Mouse (Mus musculus) G1E (cell line): ENCODE measurements around the gene Smg7. TPM values are rescaled to one million over a fixed set of nuclear protein-coding genes. Genes with fewer than 3 reads are reported as not detected.

Experiments used
- ATAC-seq: 2 replicates; pipeline ENCODE4 v1.8.0; 2016; ENCODE audit warnings: mild to moderate bottlenecking; ENCODE audit not compliant: insufficient number of reproducible peaks, poor library complexity, low FRiP score, severe bottlenecking; ENCODE audit errors: extremely low read depth
- DNase-seq: peaks from one replicate; pipeline ENCODE4 v3.0.0; 2012; ENCODE audit warnings: low spot score
- H3K27me3 ChIP-seq: 2 replicates; pipeline ENCODE4 v1.6.1; 2012; ENCODE audit warnings: mild to moderate bottlenecking, low read length, inconsistent platforms; ENCODE audit not compliant: insufficient read depth
- H3K36me3 ChIP-seq: replicated peaks from 2 replicates; pipeline ENCODE3; 2012; ENCODE audit warnings: mild to moderate bottlenecking, inconsistent platforms
- H3K4me1 ChIP-seq: 2 replicates; pipeline ENCODE4 v1.6.1; 2012; ENCODE audit warnings: low read depth, low read length, inconsistent platforms, mixed read lengths; ENCODE audit not compliant: insufficient read depth
- H3K4me3 ChIP-seq: 2 replicates; pipeline ENCODE4 v1.5.1; 2012; ENCODE audit warnings: low read depth, mild to moderate bottlenecking, inconsistent platforms, low read length, moderate library complexity, mixed read lengths
- H3K9me3 ChIP-seq: replicated peaks from 2 replicates; pipeline ENCODE4 v1.6.1; 2012; ENCODE audit warnings: inconsistent platforms
- CTCF ChIP-seq: IDR thresholded peaks from 2 replicates; pipeline ENCODE4 v1.5.1; 2012; ENCODE audit warnings: low read depth, low read length, inconsistent platforms, mixed read lengths
- GATA1 ChIP-seq: IDR thresholded peaks from 2 replicates; pipeline ENCODE4 v1.6.1; 2012; ENCODE audit warnings: borderline replicate concordance, low read length, inconsistent platforms, mixed read lengths
- GATA2 ChIP-seq: IDR thresholded peaks from 2 replicates; pipeline ENCODE4 v1.6.1; 2012; ENCODE audit warnings: low read depth, low read length, inconsistent platforms, borderline replicate concordance
- POLR2AphosphoS5 ChIP-seq: IDR thresholded peaks from 2 replicates; pipeline ENCODE4 v1.6.1; 2012; ENCODE audit warnings: low read depth, low read length, inconsistent platforms; ENCODE audit not compliant: insufficient replicate concordance
- TAL1 ChIP-seq: conservative IDR thresholded peaks from 2 replicates; pipeline ENCODE4 v1.6.1; 2012; ENCODE audit warnings: low read depth, low read length, inconsistent platforms, mixed read lengths
- polyA plus RNA-seq: library from polyadenylated mRNA; stranded (reverse); fragments of >175 nt; gene quantifications from 2 replicates; pipeline ENCODE4 v1.2.3, GENCODE M21; 2012
- total RNA-seq, 2 experiments: library from RNA; stranded (forward) in 1 of 2; stranded (reverse) in 1 of 2; fragments of 200-1000 nt in 1 of 2; fragments of >200 nt in 1 of 2; fragmentation: Nextera tagmentation in 1 of 2; gene quantifications; 2 replicates each; pipeline ENCODE4 v1.2.3; 2014 to 2017

Smg7 gene
- total and polyA plus RNA-seq, 3 experiments = 14.2 to 156 (median 36.1) TPM

DNA sequence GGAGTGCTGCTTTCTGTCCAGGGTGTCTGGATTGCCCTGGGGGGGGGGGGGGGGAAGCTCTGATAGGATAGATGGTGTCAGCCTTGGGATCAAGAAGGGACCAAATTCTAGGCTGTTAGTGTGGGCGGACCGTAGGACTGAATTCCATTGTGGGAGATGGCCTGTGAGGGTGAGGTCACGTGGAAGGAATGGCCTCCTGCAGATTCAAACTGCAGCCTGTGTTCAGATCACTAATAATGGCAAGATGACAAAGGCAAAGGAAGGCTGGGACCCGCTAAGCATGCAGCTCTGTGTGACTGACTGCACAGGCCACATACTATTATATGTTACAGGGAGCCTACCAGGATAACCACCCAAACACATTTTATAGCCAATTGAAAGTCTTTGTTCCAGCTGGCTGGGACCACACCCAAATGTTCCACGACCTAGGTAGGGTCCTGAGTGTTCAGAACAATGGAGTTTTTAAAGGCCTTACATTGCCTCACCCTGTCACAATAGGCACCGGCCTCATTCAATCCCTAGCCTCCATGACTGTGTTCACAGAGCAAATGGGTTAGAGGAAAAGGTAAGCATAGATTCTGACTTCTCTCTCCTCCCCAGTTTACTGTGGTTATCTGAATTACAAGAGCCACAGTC is 108.8 kb downstream of the Smg7 start:
- Histone ChIP-seq H3K27me3 (peaks cover 20% of the 10 kb centered on the region), H3K4me1 (peaks cover 2% of the 10 kb centered on the region; the same call in 1 of the 2 replicates), H3K4me3 (no peak overlapping the region), H3K36me3 (no peaks in the 10 kb centered on the region), H3K9me3 (peaks cover 2% of the 10 kb centered on the region; the same call in 1 of the 2 replicates)
- no peak for DNase-seq
- TF ChIP-seq POLR2AphosphoS5 (no peak), GATA2 (no peak), GATA1 (no peak), TAL1 (no peak), CTCF (no peak)
- ATAC-seq = no peak

GRCm38 (mm10) chr1:152792736-152793494 is 109.5 kb downstream of the Smg7 start:
- DNase-seq (no peak), ATAC-seq (no peak)
- H3K4me3 ChIP-seq = no peak overlapping the region
- peaks cover 23% of the 10 kb centered on the region for H3K27me3 ChIP-seq
- H3K36me3 ChIP-seq = no peaks in the 10 kb centered on the region
- no peaks in the 10 kb centered on the region for H3K4me1 ChIP-seq
- no peak for TF ChIP-seq POLR2AphosphoS5
- TF ChIP-seq TAL1 = no peak
- no peak for TF ChIP-seq GATA1
- no peak for TF ChIP-seq GATA2
- TF ChIP-seq CTCF = no peak
- H3K9me3 ChIP-seq = peaks cover 2% of the 10 kb centered on the region; the same call in 1 of the 2 replicates

GRCm38 (mm10) chr1:152791269-152791668 is 111.2 kb downstream of the Smg7 start:
- H3K4me1 ChIP-seq = no peaks in the 10 kb centered on the region
- TF ChIP-seq GATA2 (no peak), CTCF (no peak), GATA1 (no peak), TAL1 (no peak), POLR2AphosphoS5 (no peak)
- DNase-seq (no peak), ATAC-seq (no peak)
- no peaks in the 10 kb centered on the region for H3K36me3 ChIP-seq
- peaks cover 22% of the 10 kb centered on the region for H3K27me3 ChIP-seq
- no peak overlapping the region for H3K4me3 ChIP-seq
- peaks cover 2% of the 10 kb centered on the region; the same call in 1 of the 2 replicates for H3K9me3 ChIP-seq

- H3K27me3 ChIP-seq = peaks cover 23% of the 10 kb centered on the region
- no peak for TF ChIP-seq POLR2AphosphoS5
- no peak for TF ChIP-seq GATA1
- TF ChIP-seq GATA2 = no peak
- no peak for TF ChIP-seq TAL1
- no peak for TF ChIP-seq CTCF
- H3K9me3 ChIP-seq = peaks cover 2% of the 10 kb centered on the region; the same call in 1 of the 2 replicates
- no peak overlapping the region for H3K4me3 ChIP-seq
- no peaks in the 10 kb centered on the region for H3K36me3 ChIP-seq
- no peaks in the 10 kb centered on the region for H3K4me1 ChIP-seq
- DNase-seq = no peak
- ATAC-seq = no peak
Measured at GRCm38 (mm10) chr1:152790821-152791220, 111.6 kb downstream of the Smg7 start.

GRCm38 (mm10) chr1:152790254-152790653 is 112.2 kb downstream of the Smg7 start:
- Histone ChIP-seq H3K9me3 (peaks cover 2% of the 10 kb centered on the region; the same call in 1 of the 2 replicates), H3K36me3 (no peaks in the 10 kb centered on the region), H3K4me1 (no peaks in the 10 kb centered on the region), H3K27me3 (peaks cover 24% of the 10 kb centered on the region), H3K4me3 (no peak overlapping the region)
- peak; percentile 22; the same call in 1 of the 2 replicates for ATAC-seq
- DNase-seq = no peak
- no peak for TF ChIP-seq TAL1
- TF ChIP-seq CTCF = peak; percentile 24; the same call in 1 of the 2 replicates

DNA sequence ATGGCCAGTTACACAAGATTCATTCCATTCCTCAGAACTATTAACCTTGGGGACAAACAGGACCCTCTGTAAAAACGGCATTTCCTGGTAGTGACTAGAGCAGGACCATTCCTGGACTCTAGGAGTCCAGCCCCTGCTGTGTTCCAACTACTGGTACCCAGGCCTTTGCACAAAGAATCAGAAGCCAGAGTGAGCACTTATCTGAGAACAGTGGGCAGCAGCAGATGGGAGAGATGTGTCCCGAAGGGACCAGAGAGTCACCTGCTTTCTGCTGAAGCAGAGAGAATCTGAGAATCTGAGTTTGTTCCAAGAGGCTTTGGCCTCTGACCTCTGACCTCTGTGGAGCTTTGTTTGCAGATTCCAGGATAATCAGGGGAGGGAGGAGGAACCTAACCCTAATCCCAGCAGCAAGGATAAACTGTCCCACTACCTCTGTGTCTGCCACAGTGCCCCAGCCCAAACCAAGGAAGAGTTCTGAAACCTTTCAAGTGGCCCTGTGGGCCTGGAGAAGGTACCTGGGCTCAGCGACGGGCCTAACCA is 114.3 kb downstream of the Smg7 start:
- TF ChIP-seq GATA1 (no peak), POLR2AphosphoS5 (no peak), CTCF (no peak), TAL1 (no peak), GATA2 (no peak)
- no peak for DNase-seq
- Histone ChIP-seq H3K4me1 (no peaks in the 10 kb centered on the region), H3K27me3 (peaks cover 20% of the 10 kb centered on the region), H3K36me3 (no peaks in the 10 kb centered on the region), H3K9me3 (no peaks in the 10 kb centered on the region; the same call in 1 of the 2 replicates), H3K4me3 (no peak overlapping the region)
- ATAC-seq = no peak

Other genes with a start within 250 kb of the Smg7 start
- gene Apobec4, start 152.1 kb downstream of the Smg7 start, total RNA-seq (2014; fragmentation: Nextera tagmentation) = not detected in 2 replicates
- 0.33 TPM in 1 of 2 replicates, not detected in the other for gene Apobec4, start 152.1 kb downstream of the Smg7 start, total RNA-seq (2017)
- gene Apobec4, start 152.1 kb downstream of the Smg7 start, polyA plus RNA-seq = not detected in 2 replicates
- gene Rgl1, start 136.3 kb downstream of the Smg7 start, total RNA-seq (2014; fragmentation: Nextera tagmentation) = 2.2 and 4.0 TPM in 2 replicates
- 4.8 and 5.7 TPM in 2 replicates for gene Rgl1, start 136.3 kb downstream of the Smg7 start, total RNA-seq (2017)
- gene Rgl1, start 136.3 kb downstream of the Smg7 start, polyA plus RNA-seq = 0.21 and 0.26 TPM in 2 replicates
- gene Arpc5, start 136.1 kb downstream of the Smg7 start, total RNA-seq (2014; fragmentation: Nextera tagmentation) = 280 and 292 TPM in 2 replicates
- gene Arpc5, start 136.1 kb downstream of the Smg7 start, total RNA-seq (2017) = 307 and 358 TPM in 2 replicates
- 283 and 369 TPM in 2 replicates for gene Arpc5, start 136.1 kb downstream of the Smg7 start, polyA plus RNA-seq
- gene Ncf2, start 102.5 kb downstream of the Smg7 start, total RNA-seq (2014; fragmentation: Nextera tagmentation) = 66.1 and 77.5 TPM in 2 replicates
- 70.4 and 80.7 TPM in 2 replicates for gene Ncf2, start 102.5 kb downstream of the Smg7 start, total RNA-seq (2017)
- gene Ncf2, start 102.5 kb downstream of the Smg7 start, polyA plus RNA-seq = 3.5 and 4.7 TPM in 2 replicates
- gene Nmnat2, start 52.3 kb upstream of the Smg7 start, total RNA-seq (2014; fragmentation: Nextera tagmentation) = not detected in 2 replicates
- 0.22 TPM in 1 of 2 replicates, not detected in the other for gene Nmnat2, start 52.3 kb upstream of the Smg7 start, total RNA-seq (2017)
- gene Nmnat2, start 52.3 kb upstream of the Smg7 start, polyA plus RNA-seq = not detected in 2 replicates